Mouse (Mus musculus): ENCODE measurements around the gene Ganab. TPM values are rescaled to one million over a fixed set of nuclear protein-coding genes. Genes with fewer than 3 reads are reported as not detected.

Ganab gene
- polyA plus RNA-seq, 2 experiments = 91.7 to 212 TPM

DNA sequence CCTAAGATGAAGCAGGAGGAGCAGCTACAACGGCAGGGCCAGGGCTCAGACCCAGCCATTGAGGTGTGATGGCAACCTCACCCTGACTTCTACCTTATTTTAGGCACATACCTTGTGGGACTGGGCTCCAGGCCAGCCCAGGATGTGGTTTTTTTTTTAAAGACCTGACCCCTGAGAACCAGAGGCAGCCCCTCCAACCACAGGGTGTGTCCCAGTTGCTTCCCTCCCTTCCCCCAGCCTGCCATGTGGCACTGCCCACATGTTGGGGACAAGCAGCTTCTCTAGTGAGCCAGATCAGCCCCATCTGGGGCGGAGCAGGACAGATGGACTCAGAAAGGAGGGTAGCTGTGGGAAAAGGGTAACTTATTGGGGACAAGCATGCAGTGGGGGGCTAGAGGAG lies 28.9 kb downstream of the Ganab start:
- no peak overlapping the region for H3K27ac ChIP-seq (replicated peaks; ENCODE audit: low read depth, low read length)
- peaks cover 14% of the 10 kb centered on the region for H3K4me1 ChIP-seq (ENCODE audit: control insufficient read depth, insufficient read depth, low read length)
- no peak overlapping the region for H3K4me2 ChIP-seq (replicated peaks; ENCODE audit: low read depth, low read length, severe bottlenecking)
- H3K36me3 ChIP-seq (ENCODE audit: control insufficient read depth, insufficient read depth, low read length) = peaks cover 43% of the 10 kb centered on the region
- 90% methylated on average over 2 of the region's 2 CpGs for WGBS
- H3K9me3 ChIP-seq (ENCODE audit: control insufficient read depth, low read length) = no peaks in the 10 kb centered on the region
- H3K27me3 ChIP-seq (ENCODE audit: control insufficient read depth, insufficient read depth, low read length) = no peaks in the 10 kb centered on the region
- DNase-seq (ENCODE audit: low spot score) = no peak
- no peak for ATAC-seq (ENCODE audit: low FRiP score, low read depth)
- H3K9ac ChIP-seq (ENCODE audit: low read depth, low read length, severe bottlenecking) = no peak overlapping the region
- no peak for TF ChIP-seq POLR2A (IDR thresholded peaks at IDR 0.05; ENCODE audit: borderline replicate concordance, extremely low read depth, insufficient read depth, insufficient read length)
- H3K4me3 ChIP-seq (replicated peaks; ENCODE audit: low read length) = no peak overlapping the region

DNA sequence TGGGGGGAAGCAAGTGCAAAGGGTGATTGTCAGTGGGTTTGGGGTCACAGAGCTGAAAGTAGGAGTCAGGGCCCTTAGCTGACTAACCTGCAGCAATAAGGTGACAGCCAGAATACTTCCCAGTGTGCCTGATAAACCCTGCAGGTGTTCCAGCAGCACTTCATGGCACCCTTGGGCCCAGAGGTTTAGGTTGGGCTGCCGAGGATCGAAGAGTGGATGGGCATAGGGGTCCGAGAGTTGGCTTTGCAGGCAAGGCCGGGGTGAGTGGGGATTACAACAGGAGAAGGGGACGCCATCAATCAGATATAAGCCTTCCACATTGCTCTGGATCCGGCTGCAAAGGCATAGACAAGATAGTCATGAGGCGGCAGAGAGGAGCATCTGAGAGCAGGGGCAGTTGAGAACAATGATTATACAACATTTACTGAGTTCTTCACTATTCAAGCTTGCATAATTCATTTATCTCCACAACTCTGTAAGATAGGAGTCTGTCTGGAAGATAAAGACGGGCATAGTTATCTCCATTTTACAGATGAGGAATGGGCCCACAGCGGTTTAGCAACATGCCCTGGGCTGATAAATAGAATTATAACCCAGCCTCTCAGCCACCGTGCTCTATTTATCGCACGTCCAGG lies 30.1 kb downstream of the Ganab start:
- DNase-seq (ENCODE audit: low spot score) (no peak), ATAC-seq (ENCODE audit: low FRiP score, low read depth) (no peak)
- H3K4me2 ChIP-seq (replicated peaks; ENCODE audit: low read depth, low read length, severe bottlenecking) = no peak overlapping the region
- no peaks in the 10 kb centered on the region for H3K9me3 ChIP-seq (ENCODE audit: control insufficient read depth, low read length)
- H3K4me1 ChIP-seq (ENCODE audit: control insufficient read depth, insufficient read depth, low read length) = peaks cover 12% of the 10 kb centered on the region
- 85% methylated on average over 12 of the region's 12 CpGs for WGBS
- no peak overlapping the region for H3K4me3 ChIP-seq (replicated peaks; ENCODE audit: low read length)
- TF ChIP-seq POLR2A (IDR thresholded peaks at IDR 0.05; ENCODE audit: borderline replicate concordance, extremely low read depth, insufficient read depth, insufficient read length) = no peak
- peaks cover 41% of the 10 kb centered on the region for H3K36me3 ChIP-seq (ENCODE audit: control insufficient read depth, insufficient read depth, low read length)
- no peak overlapping the region for H3K27ac ChIP-seq (replicated peaks; ENCODE audit: low read depth, low read length)
- H3K27me3 ChIP-seq (ENCODE audit: control insufficient read depth, insufficient read depth, low read length) = no peaks in the 10 kb centered on the region
- H3K9ac ChIP-seq (ENCODE audit: low read depth, low read length, severe bottlenecking) = no peak overlapping the region

GRCm38 (mm10) chr19:8928689-8929223 lies 30.9 kb downstream of the Ganab start:
- H3K9ac ChIP-seq (ENCODE audit: low read depth, low read length, severe bottlenecking) = peak overlapping the region; percentile 89
- no peak for ATAC-seq (ENCODE audit: low FRiP score, low read depth)
- H3K36me3 ChIP-seq (ENCODE audit: control insufficient read depth, insufficient read depth, low read length) = peaks cover 48% of the 10 kb centered on the region
- no peak for TF ChIP-seq POLR2A (IDR thresholded peaks at IDR 0.05; ENCODE audit: borderline replicate concordance, extremely low read depth, insufficient read depth, insufficient read length)
- H3K4me2 ChIP-seq (replicated peaks; ENCODE audit: low read depth, low read length, severe bottlenecking) = peak overlapping the region; percentile 69
- H3K27ac ChIP-seq (replicated peaks; ENCODE audit: low read depth, low read length) = 0 out of 2 replicates have a peak overlapping the region, but pooled peaks have one; percentile 67
- H3K27me3 ChIP-seq (ENCODE audit: control insufficient read depth, insufficient read depth, low read length) = no peaks in the 10 kb centered on the region
- peak overlapping the region; percentile 68 for H3K4me3 ChIP-seq (replicated peaks; ENCODE audit: low read length)
- no peak for DNase-seq (ENCODE audit: low spot score)
- peaks cover 12% of the 10 kb centered on the region for H3K4me1 ChIP-seq (ENCODE audit: control insufficient read depth, insufficient read depth, low read length)
- WGBS = 20% methylated on average over 14 of the region's 16 CpGs
- H3K9me3 ChIP-seq (ENCODE audit: control insufficient read depth, low read length) = no peaks in the 10 kb centered on the region

GRCm38 (mm10) chr19:8929224-8930088 lies 31.6 kb downstream of the Ganab start, which contains the start of the genes Rom1 and Eml3:
Gene Rom1, minus strand, starts transcription at chr19:8929356.
Gene Eml3, plus strand, starts transcription at chr19:8929552.
- H3K4me3 ChIP-seq (replicated peaks; ENCODE audit: low read length) = peak within 1 kb of the TSS; percentile 68
- H3K27ac ChIP-seq (replicated peaks; ENCODE audit: low read depth, low read length) = peak within 1 kb of the TSS; percentile 67
- WGBS = 2% methylated on average over 64 of the region's 74 CpGs
- no peaks in the 10 kb centered on the region for H3K9me3 ChIP-seq (ENCODE audit: control insufficient read depth, low read length)
- H3K4me2 ChIP-seq (replicated peaks; ENCODE audit: low read depth, low read length, severe bottlenecking) = peak within 1 kb of the TSS; percentile 69
- no peaks in the 10 kb centered on the region for H3K27me3 ChIP-seq (ENCODE audit: control insufficient read depth, insufficient read depth, low read length)
- H3K9ac ChIP-seq (ENCODE audit: low read depth, low read length, severe bottlenecking) = peak within 1 kb of the TSS; percentile 89
- DNase-seq (ENCODE audit: low spot score) (peak; percentile 47), ATAC-seq (ENCODE audit: low FRiP score, low read depth) (peak; percentile 75)
- TF ChIP-seq POLR2A (IDR thresholded peaks at IDR 0.05; ENCODE audit: borderline replicate concordance, extremely low read depth, insufficient read depth, insufficient read length) = 0 out of 2 replicates have a peak, but pooled peaks have one; percentile 16
- H3K36me3 ChIP-seq (ENCODE audit: control insufficient read depth, insufficient read depth, low read length) = peaks cover 55% of the 10 kb centered on the region
- H3K4me1 ChIP-seq (ENCODE audit: control insufficient read depth, insufficient read depth, low read length) = peaks cover 12% of the 10 kb centered on the region

- peak overlapping the region; percentile 69 for H3K4me2 ChIP-seq (replicated peaks; ENCODE audit: low read depth, low read length, severe bottlenecking)
- H3K4me3 ChIP-seq (replicated peaks; ENCODE audit: low read length) = peak overlapping the region; percentile 68
- H3K9me3 ChIP-seq (ENCODE audit: control insufficient read depth, low read length) = no peaks in the 10 kb centered on the region
- H3K36me3 ChIP-seq (ENCODE audit: control insufficient read depth, insufficient read depth, low read length) = peaks cover 61% of the 10 kb centered on the region
- no peak for TF ChIP-seq POLR2A (IDR thresholded peaks at IDR 0.05; ENCODE audit: borderline replicate concordance, extremely low read depth, insufficient read depth, insufficient read length)
- ATAC-seq (ENCODE audit: low FRiP score, low read depth) (0 out of 2 replicates have a peak, but pooled peaks have one; percentile 14), DNase-seq (ENCODE audit: low spot score) (no peak)
- H3K4me1 ChIP-seq (ENCODE audit: control insufficient read depth, insufficient read depth, low read length) = peaks cover 12% of the 10 kb centered on the region
- 7% methylated on average over 11 of the region's 11 CpGs for WGBS
- no peaks in the 10 kb centered on the region for H3K27me3 ChIP-seq (ENCODE audit: control insufficient read depth, insufficient read depth, low read length)
- H3K9ac ChIP-seq (ENCODE audit: low read depth, low read length, severe bottlenecking) = peak overlapping the region; percentile 89
- peak overlapping the region; percentile 67; the same call in 1 of the 2 replicates for H3K27ac ChIP-seq (replicated peaks; ENCODE audit: low read depth, low read length)
Measured at GRCm38 (mm10) chr19:8930117-8930516, 32.2 kb downstream of the Ganab start.

Data from limb, embryonic 14.5 days (tissue).